Mouse (Mus musculus): ENCODE results near the gene Eno2.

The Eno2 gene

DNA sequence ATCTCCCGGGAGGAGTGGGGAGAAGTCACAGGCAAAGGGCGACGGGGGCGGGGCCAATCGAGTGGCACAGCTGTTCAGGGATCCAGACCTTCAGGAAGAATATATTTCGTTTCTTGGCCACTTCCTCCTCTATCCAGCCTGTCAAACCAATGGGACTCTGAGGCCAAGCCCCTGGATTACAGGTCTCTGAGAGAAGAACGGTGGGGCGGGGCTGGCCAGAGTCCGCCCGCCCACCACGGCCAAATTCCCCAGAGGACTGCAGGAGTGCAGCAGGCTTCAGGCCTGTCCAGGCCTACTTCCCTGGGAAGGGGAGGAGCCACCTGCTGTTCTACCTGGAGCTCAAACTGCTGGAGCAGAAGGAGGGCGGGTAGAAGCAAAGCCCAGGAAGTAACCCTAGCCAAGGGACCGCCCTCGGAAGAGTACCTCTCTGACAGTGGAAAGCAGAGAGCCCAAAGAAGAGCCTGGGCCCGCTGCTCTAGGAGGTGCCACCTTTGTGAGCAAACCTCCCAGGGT, 30.9 kb downstream of the Eno2 start, which contains the start of gene Ptpn6:
TSS of gene Ptpn6 (minus strand) at position 204 of the 513 bp plus-strand sequence.
- DNase-seq, result peak; percentile 87

DNA sequence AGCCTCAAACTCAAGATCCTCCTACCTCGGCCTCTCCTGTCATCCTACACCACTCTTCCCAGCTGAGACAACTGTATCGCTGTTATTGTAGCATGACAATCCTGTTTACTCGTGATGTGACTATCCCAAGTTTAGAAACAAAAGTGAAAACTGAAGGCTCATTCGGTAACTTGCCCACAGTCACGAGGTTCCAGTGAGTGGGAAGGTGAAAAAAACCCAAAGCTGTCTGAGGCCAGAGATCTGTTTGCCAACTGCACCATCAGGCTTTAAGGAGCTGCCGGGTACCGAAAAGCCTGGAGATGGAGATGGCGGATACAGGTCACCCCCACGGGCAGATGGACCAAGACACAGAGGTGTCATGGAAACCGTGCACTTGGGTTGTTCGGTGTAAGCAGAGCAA, 32.4 kb downstream of the Eno2 start:
- no peak for DNase-seq

GRCm38 (mm10) chr6:124734417-124734816, 35.1 kb downstream of the Eno2 start:
- no peak for DNase-seq

- DNase-seq, result no peak
Measured at GRCm38 (mm10) chr6:124732476-124733370, 36.8 kb downstream of the Eno2 start.

GRCm38 (mm10) chr6:124731038-124731437, 38.4 kb downstream of the Eno2 start:
- no peak for DNase-seq

GRCm38 (mm10) chr6:124729850-124730705, 39.4 kb downstream of the Eno2 start:
- no peak for DNase-seq

DNA sequence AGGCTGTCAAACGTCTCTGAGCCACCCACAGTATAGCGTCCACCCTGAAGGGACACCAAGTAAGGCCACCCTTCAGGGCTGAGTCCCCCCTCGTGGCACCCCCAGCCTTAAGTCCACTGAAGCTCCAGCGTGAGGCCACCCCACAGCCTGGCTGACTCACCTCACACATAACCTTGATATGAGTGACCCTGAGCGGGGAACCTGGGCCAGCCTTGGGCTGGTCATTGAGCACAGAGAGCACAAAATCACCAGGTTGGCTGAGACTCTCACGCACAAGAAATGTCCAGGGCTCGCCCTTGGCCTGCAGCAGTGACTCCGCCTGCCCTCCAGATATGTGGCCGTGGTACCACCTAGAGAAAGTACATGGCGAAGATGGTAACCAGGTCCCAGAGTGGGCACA, 40.9 kb downstream of the Eno2 start:
- no peak for DNase-seq

- DNase-seq, result no peak
Measured at GRCm38 (mm10) chr6:124724472-124724871, 45.0 kb downstream of the Eno2 start.

DNA sequence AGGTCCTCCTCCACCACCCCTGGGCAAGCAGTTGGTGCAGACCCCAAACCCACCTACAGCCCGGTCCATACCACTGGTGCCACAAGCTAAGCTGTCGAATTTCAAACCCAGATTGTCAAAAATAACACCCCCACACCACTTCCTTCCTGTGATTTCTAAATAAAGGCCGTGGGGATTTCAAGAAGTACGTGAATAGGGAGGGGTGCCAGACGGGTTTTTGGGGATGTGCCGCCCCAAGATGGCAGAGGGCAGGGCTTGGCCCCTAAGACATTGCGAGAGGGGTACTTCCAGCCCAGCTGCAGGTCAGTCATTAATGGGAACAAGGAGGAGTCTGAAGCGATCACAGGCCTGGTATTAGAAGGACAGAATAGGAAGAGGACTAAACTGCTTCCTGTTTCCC, 45.9 kb downstream of the Eno2 start:
- DNase-seq, result no peak

- no peak for DNase-seq
Measured at GRCm38 (mm10) chr6:124722876-124723473, 46.5 kb downstream of the Eno2 start.

DNA sequence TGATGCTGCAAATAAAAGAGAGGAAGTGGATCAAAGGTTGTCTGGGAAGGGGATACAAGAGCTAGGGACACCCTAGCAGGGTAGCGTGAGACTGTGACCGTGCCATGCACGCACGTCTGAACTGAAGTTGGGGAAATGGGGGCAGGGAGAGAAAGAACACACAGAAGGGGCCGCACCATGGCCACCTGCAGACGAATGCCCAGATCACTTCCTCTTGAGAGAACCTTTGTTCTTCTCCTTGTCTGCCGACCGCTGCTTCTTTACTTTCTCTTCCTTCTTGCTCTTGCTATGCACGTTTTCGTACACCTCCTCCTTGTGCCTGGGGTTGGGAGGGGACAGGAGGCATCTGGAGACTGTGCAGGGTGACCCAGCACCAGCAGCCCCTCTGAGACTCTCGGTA, 48.6 kb downstream of the Eno2 start:
- no peak for DNase-seq

- no peak for DNase-seq
Measured at GRCm38 (mm10) chr6:124719354-124719978, 50.0 kb downstream of the Eno2 start.

DNA sequence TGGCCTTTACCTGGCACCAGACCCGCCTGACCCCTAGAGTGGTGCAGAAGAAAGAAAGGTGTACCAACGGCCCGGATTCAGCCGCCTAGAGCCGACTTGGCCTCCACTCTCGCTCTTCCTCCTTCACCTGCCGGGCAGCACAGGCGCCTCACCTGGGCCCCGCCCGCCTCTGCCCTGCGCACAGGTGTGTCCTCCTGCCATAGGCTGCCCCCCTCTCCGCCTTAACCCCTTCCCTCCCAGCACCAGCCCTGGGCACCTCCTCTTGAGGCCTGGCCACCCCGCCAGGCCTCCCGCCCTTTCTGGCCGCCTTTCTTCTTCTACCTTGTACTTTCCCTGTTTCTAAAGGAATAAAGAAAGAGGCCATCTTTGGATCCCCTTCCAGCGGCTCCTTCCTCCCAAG, 50.8 kb downstream of the Eno2 start:
- peak; percentile 53 for DNase-seq

- DNase-seq, result no peak
Measured at GRCm38 (mm10) chr6:124717968-124718367, 51.5 kb downstream of the Eno2 start.

DNA sequence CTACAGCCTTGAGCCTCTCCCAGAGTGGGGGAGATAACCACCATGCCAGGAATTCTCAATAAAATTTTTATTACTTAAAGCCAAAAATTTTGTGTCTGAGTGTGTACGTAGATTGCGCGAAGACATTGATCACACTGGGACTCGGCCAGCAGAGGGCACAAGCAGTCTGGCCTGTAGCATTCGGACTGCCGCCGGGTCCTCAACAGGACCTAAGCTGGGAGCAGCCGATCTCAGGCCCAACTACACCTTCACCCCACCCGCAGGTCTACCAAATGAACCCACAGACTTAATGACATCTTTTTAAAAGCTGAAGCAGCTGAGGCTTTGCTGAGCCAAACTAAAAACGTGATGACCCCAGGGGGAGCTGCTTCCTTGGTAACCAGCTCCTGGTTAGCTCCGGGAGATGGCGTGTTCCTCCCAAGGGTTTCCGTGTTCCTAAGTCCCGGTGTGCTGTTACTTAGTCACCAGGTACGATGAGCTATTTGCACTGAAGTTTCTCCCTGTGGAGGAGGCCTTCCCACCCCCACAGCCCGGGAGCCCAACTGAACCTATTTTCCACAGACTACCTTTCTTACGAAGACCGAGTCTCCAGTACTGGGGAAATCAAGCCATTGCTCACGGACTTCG, 52.5 kb downstream of the Eno2 start:
- peak; percentile 59 for DNase-seq

DNA sequence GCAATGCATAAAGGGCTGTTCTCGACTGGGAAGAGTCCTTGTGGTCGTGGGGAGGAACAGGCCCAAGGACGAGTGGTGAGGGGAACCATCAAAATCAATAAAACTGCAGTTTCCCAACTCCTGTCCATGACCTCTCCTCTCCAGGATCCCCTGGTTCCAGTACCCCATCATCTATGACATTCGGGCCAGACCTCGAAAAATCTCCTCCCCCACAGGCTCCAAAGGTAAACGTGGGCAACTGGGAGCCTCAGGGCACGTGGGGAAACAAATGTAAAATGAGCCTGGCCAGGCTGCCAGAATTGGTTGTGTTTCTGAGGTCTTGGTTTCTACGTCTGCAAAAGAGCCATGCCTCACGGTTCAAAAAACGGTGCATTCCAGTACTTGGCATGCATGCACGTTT, 56.6 kb downstream of the Eno2 start:
- no peak for DNase-seq

- peak; percentile 99 for DNase-seq
Measured at GRCm38 (mm10) chr6:124711824-124712782, 57.4 kb downstream of the Eno2 start, which contains the start of the genes Emg1 and Phb2. TSS of gene Emg1 (minus strand) at chr6:124712178. TSS of gene Phb2 (plus strand) at chr6:124712336.

All from kidney, adult 18-20 months (tissue).